Mouse (Mus musculus): Measurements from ENCODE around the gene Dnmt3a.

Gene Dnmt3a

GRCm38 (mm10) chr12:3850165-3850564 is 44.4 kb downstream of the Dnmt3a start:
- no peak for TF ChIP-seq GATA4 (IDR thresholded peaks at IDR 0.05; ENCODE audit: insufficient replicate concordance, low read length)

- no peak for TF ChIP-seq GATA4 (IDR thresholded peaks at IDR 0.05; ENCODE audit: insufficient replicate concordance, low read length)
These were observed 44.9 kb downstream of the Dnmt3a start for GRCm38 (mm10) chr12:3850731-3851130.

GRCm38 (mm10) chr12:3851179-3851578 is 45.4 kb downstream of the Dnmt3a start:
- no peak for TF ChIP-seq GATA4 (IDR thresholded peaks at IDR 0.05; ENCODE audit: insufficient replicate concordance, low read length)

- no peak for TF ChIP-seq GATA4 (IDR thresholded peaks at IDR 0.05; ENCODE audit: insufficient replicate concordance, low read length)
These were observed 46.7 kb downstream of the Dnmt3a start for GRCm38 (mm10) chr12:3852521-3852920.

- no peak for TF ChIP-seq GATA4 (IDR thresholded peaks at IDR 0.05; ENCODE audit: insufficient replicate concordance, low read length)
These were observed 48.6 kb downstream of the Dnmt3a start for GRCm38 (mm10) chr12:3854419-3854818.

GRCm38 (mm10) chr12:3855762-3856501 is 50.1 kb downstream of the Dnmt3a start:
- TF ChIP-seq GATA4 (IDR thresholded peaks at IDR 0.05; ENCODE audit: insufficient replicate concordance, low read length) = peak; percentile 10; the same call in 1 of the 2 replicates

- no peak for TF ChIP-seq GATA4 (IDR thresholded peaks at IDR 0.05; ENCODE audit: insufficient replicate concordance, low read length)
These were observed 50.9 kb downstream of the Dnmt3a start for GRCm38 (mm10) chr12:3856748-3857147.

- no peak for TF ChIP-seq GATA4 (IDR thresholded peaks at IDR 0.05; ENCODE audit: insufficient replicate concordance, low read length)
These were observed 51.4 kb downstream of the Dnmt3a start for GRCm38 (mm10) chr12:3857231-3857630.

GRCm38 (mm10) chr12:3857773-3858172 is 52.0 kb downstream of the Dnmt3a start:
- TF ChIP-seq GATA4 (IDR thresholded peaks at IDR 0.05; ENCODE audit: insufficient replicate concordance, low read length) = no peak

- TF ChIP-seq GATA4 (IDR thresholded peaks at IDR 0.05; ENCODE audit: insufficient replicate concordance, low read length) = no peak
These were observed 52.9 kb downstream of the Dnmt3a start for GRCm38 (mm10) chr12:3858754-3859153.

- TF ChIP-seq GATA4 (IDR thresholded peaks at IDR 0.05; ENCODE audit: insufficient replicate concordance, low read length) = no peak
These were observed 53.7 kb downstream of the Dnmt3a start for GRCm38 (mm10) chr12:3859545-3859944.

- TF ChIP-seq GATA4 (IDR thresholded peaks at IDR 0.05; ENCODE audit: insufficient replicate concordance, low read length) = no peak
These were observed 54.2 kb downstream of the Dnmt3a start for GRCm38 (mm10) chr12:3860005-3860404.

- no peak for TF ChIP-seq GATA4 (IDR thresholded peaks at IDR 0.05; ENCODE audit: insufficient replicate concordance, low read length)
These were observed 55.9 kb downstream of the Dnmt3a start for GRCm38 (mm10) chr12:3861665-3862228.

GRCm38 (mm10) chr12:3862253-3862652 is 56.4 kb downstream of the Dnmt3a start:
- TF ChIP-seq GATA4 (IDR thresholded peaks at IDR 0.05; ENCODE audit: insufficient replicate concordance, low read length) = no peak

- no peak for TF ChIP-seq GATA4 (IDR thresholded peaks at IDR 0.05; ENCODE audit: insufficient replicate concordance, low read length)
These were observed 58.4 kb downstream of the Dnmt3a start for GRCm38 (mm10) chr12:3864208-3864607.

GRCm38 (mm10) chr12:3865594-3865993 is 59.8 kb downstream of the Dnmt3a start:
- TF ChIP-seq GATA4 (IDR thresholded peaks at IDR 0.05; ENCODE audit: insufficient replicate concordance, low read length) = no peak
